Comparison of ENCODE assay signal across 21 mouse cellular contexts in genomic region chr7:74266511-74267168, GRCm38 (mm10).
A peak's percentile ranks its signal among the peaks of the same experiment; 100 is the strongest.
DNase-seq lines count a peak whose midpoint lies in the region; ATAC-seq and TF ChIP-seq lines count a peak whose summit lies in the region.
"Had no signal": no experiment of that assay in that cellular context is flagged by ENCODE, and none has a peak within 500 bp of the region (broad histone marks: within the 10 kb centered on the region; RNA-seq: fewer than 3 reads in every experiment).

No protein-coding gene starts in this region.

- no peaks in the 10 kb centered on the region for H3K36me3 ChIP-seq in forebrain, postnatal 0 days (ENCODE audit: insufficient read depth)
- no peaks in the 10 kb centered on the region for H3K36me3 ChIP-seq in forebrain, embryonic 10.5 days (replicated peaks)
- H3K36me3 ChIP-seq in lung, embryonic 15.5 days: no peaks in the 10 kb centered on the region
- H3K36me3 ChIP-seq in midbrain, embryonic 16.5 days (ENCODE audit: control insufficient read depth, insufficient read depth, low read length): no peaks in the 10 kb centered on the region
- H3K36me3 ChIP-seq: embryonic facial prominence, embryonic 12.5 days; heart, embryonic 15.5 days; hindbrain, embryonic 10.5 days had no signal

- no peaks in the 10 kb centered on the region for H3K4me1 ChIP-seq in forebrain, postnatal 0 days (ENCODE audit: insufficient read depth)
- H3K4me1 ChIP-seq in forebrain, embryonic 10.5 days: no peaks in the 10 kb centered on the region
- 0 out of 2 replicates have a peak, but pooled peaks cover 6% of the 10 kb centered on the region for H3K4me1 ChIP-seq in lung, embryonic 15.5 days
- no peaks in the 10 kb centered on the region for H3K4me1 ChIP-seq in lung, adult 2 months (ENCODE audit: control insufficient read depth, insufficient read depth, low read length)
- peaks cover 3% of the 10 kb centered on the region; the same call in 1 of the 2 replicates for H3K4me1 ChIP-seq in midbrain, embryonic 16.5 days (ENCODE audit: control insufficient read depth, insufficient read depth, low read length)
- H3K4me1 ChIP-seq: embryonic facial prominence, embryonic 12.5 days; heart, embryonic 15.5 days; hindbrain, embryonic 10.5 days had no signal

- no peak for TF ChIP-seq CTCF in forebrain, postnatal 0 days (IDR thresholded peaks at IDR 0.05; ENCODE audit: low read depth)
- no peak for TF ChIP-seq CTCF in lung, adult 2 months (IDR thresholded peaks at IDR 0.05; ENCODE audit: insufficient read depth, low read length)

- peak; percentile 56; the same call in 1 of the 2 replicates for ATAC-seq in forebrain, postnatal 0 days
- peak; percentile 87; the same call in 1 of the 2 replicates for ATAC-seq in lung, embryonic 15.5 days (ENCODE audit: borderline replicate concordance, extremely low read depth, low FRiP score, low TSS enrichment)
- no peak for ATAC-seq in midbrain, embryonic 16.5 days
- ATAC-seq: intestine, embryonic 16.5 days had no signal

- H3K27ac ChIP-seq in forebrain, postnatal 0 days (ENCODE audit: low read depth, low read length): no peak overlapping the region
- H3K27ac ChIP-seq in forebrain, embryonic 10.5 days: no peak overlapping the region
- no peak overlapping the region for H3K27ac ChIP-seq in lung, embryonic 15.5 days
- H3K27ac ChIP-seq in midbrain, embryonic 16.5 days (ENCODE audit: low read length): no peak overlapping the region
- H3K27ac ChIP-seq: embryonic facial prominence, embryonic 12.5 days; heart, adult 2 months; heart, embryonic 15.5 days; hindbrain, embryonic 10.5 days; hindbrain, embryonic 14.5 days had no signal

- no peaks in the 10 kb centered on the region for H3K9me3 ChIP-seq in forebrain, postnatal 0 days (ENCODE audit: low read length)
- no peaks in the 10 kb centered on the region for H3K9me3 ChIP-seq in forebrain, embryonic 10.5 days
- H3K9me3 ChIP-seq in lung, embryonic 15.5 days: no peaks in the 10 kb centered on the region
- no peaks in the 10 kb centered on the region for H3K9me3 ChIP-seq in midbrain, embryonic 16.5 days (replicated peaks; ENCODE audit: control insufficient read depth, low read length, poor library complexity, severe bottlenecking)
- H3K9me3 ChIP-seq: embryonic facial prominence, embryonic 12.5 days; heart, embryonic 15.5 days; hindbrain, embryonic 10.5 days had no signal

- no peak for TF ChIP-seq POLR2A in lung, adult 2 months (IDR thresholded peaks at IDR 0.05; ENCODE audit: borderline replicate concordance, extremely low read depth, low read depth, low read length)

- H3K4me2 ChIP-seq in forebrain, postnatal 0 days (ENCODE audit: low read depth): no peak overlapping the region
- no peak overlapping the region for H3K4me2 ChIP-seq in lung, embryonic 15.5 days
- no peak overlapping the region for H3K4me2 ChIP-seq in midbrain, embryonic 16.5 days (ENCODE audit: low read length)
- H3K4me2 ChIP-seq: embryonic facial prominence, embryonic 12.5 days; heart, embryonic 11.5 days; heart, embryonic 15.5 days; hindbrain, embryonic 14.5 days had no signal

- H3K9ac ChIP-seq in forebrain, postnatal 0 days: no peak overlapping the region
- no peak overlapping the region for H3K9ac ChIP-seq in lung, embryonic 15.5 days
- H3K9ac ChIP-seq in midbrain, embryonic 16.5 days (ENCODE audit: low read depth, low read length): no peak overlapping the region
- H3K9ac ChIP-seq: embryonic facial prominence, embryonic 12.5 days; heart, embryonic 15.5 days; hindbrain, embryonic 14.5 days had no signal

- 54% methylated on average over 2 of the region's 2 CpGs for WGBS in forebrain, postnatal 0 days
- 94% methylated on average over 2 of the region's 2 CpGs for WGBS in forebrain, embryonic 10.5 days
- 56% methylated on average over 2 of the region's 2 CpGs for WGBS in lung, embryonic 15.5 days
- WGBS in lung, adult 2 months: 55% methylated on average over 2 of the region's 2 CpGs
- WGBS in midbrain, embryonic 16.5 days: 91% methylated on average over 2 of the region's 2 CpGs

- DNase-seq in forebrain, postnatal 0 days: peak; percentile 62
- DNase-seq in forebrain, embryonic 10.5 days (ENCODE audit: extremely low spot score, low spot score): no peak
- DNase-seq in lung, adult 2 months: no peak
- DNase-seq in adipocyte (ENCODE audit: low spot score): peak; percentile 42
- DNase-seq in fibroblast of lung, adult 2 months (ENCODE audit: low read depth): peak; percentile 31
- DNase-seq: adrenal gland, postnatal 25 days; cerebellum, adult 11 months; cerebellum, adult 8-10 months; cerebellum, postnatal 14 days; embryo, embryonic 11 days; gastrocnemius, postnatal 10 days; heart, adult 2 months; kidney, adult 2 months had no signal

- no peak overlapping the region for H3K4me3 ChIP-seq in forebrain, postnatal 0 days (ENCODE audit: low read depth, low read length)
- H3K4me3 ChIP-seq in forebrain, embryonic 10.5 days: no peak overlapping the region
- H3K4me3 ChIP-seq in lung, embryonic 15.5 days: no peak overlapping the region
- no peak overlapping the region for H3K4me3 ChIP-seq in lung, adult 2 months (replicated peaks; ENCODE audit: extremely low read depth, low read depth, low read length)
- no peak overlapping the region for H3K4me3 ChIP-seq in midbrain, embryonic 16.5 days (ENCODE audit: low read depth, low read length)
- H3K4me3 ChIP-seq: embryonic facial prominence, embryonic 12.5 days; heart, adult 2 months; heart, embryonic 15.5 days; hindbrain, embryonic 10.5 days had no signal

- no peaks in the 10 kb centered on the region for H3K27me3 ChIP-seq in forebrain, postnatal 0 days (ENCODE audit: insufficient read depth, low read length)
- H3K27me3 ChIP-seq in forebrain, embryonic 10.5 days (ENCODE audit: poor library complexity, severe bottlenecking): no peaks in the 10 kb centered on the region
- H3K27me3 ChIP-seq in lung, embryonic 15.5 days: no peaks in the 10 kb centered on the region
- no peaks in the 10 kb centered on the region for H3K27me3 ChIP-seq in midbrain, embryonic 16.5 days (ENCODE audit: control insufficient read depth, insufficient read depth, low read depth, low read length)
- H3K27me3 ChIP-seq: embryonic facial prominence, embryonic 12.5 days; heart, embryonic 15.5 days had no signal

Comparison
In these comparisons a context has a peak if more than half of its experiments do, and no peak if none do; other contexts are left out.
1. DNase-seq: peak in forebrain, postnatal 0 days (single experiment), adipocyte (single experiment) and fibroblast of lung, adult 2 months (single experiment); none in forebrain, embryonic 10.5 days (single experiment) and lung, adult 2 months (single experiment).